Mouse (Mus musculus) v-Abl transformed pro-B cells (cell line): Measurements from ENCODE around the gene Tlnrd1.

ENCODE experiments used
- in situ Hi-C, 2 experiments: fragments of 400-800 bp; cut with MboI; formaldehyde crosslinking; loops; one replicate each; pipeline ENCODE4 v1.15.1; 2025; ENCODE audit not compliant: unreplicated experiment in 2 of 2

The Tlnrd1 gene

GRCm38 (mm10) chr7:83886366-83887129 lies 2.4 kb upstream of the Tlnrd1 start:
- in situ Hi-C loops, result loop anchor here (5.0 to 25.0 kb wide), 10 partner anchors 79 to 1224 kb away; partner anchors contain the start of genes Mex3b (in 1 of the 2) and Zfand6 (in 1 of the 2)

- in situ Hi-C loops, result loop anchor here (5.0 to 25.0 kb wide), 10 partner anchors 79 to 1224 kb away; partner anchors contain the start of genes Mex3b (in 1 of the 2) and Zfand6 (in 1 of the 2)
These were observed 1.7 kb upstream of the Tlnrd1 start for GRCm38 (mm10) chr7:83885835-83886234.

- in situ Hi-C loops, result loop anchor here (5.0 to 25.0 kb wide), 10 partner anchors 78 to 1223 kb away; partner anchors contain the start of genes Mex3b (in 1 of the 2) and Zfand6 (in 1 of the 2)
These were observed 922 bp upstream of the Tlnrd1 start for GRCm38 (mm10) chr7:83884921-83885532.

- in situ Hi-C loops, result loop anchor here (10.0 to 25.0 kb wide), 6 partner anchors 79 to 1221 kb away; partner anchors contain the start of genes Mex3b (in 1 of the 2) and Zfand6 (in 1 of the 2)
These were observed 657 bp downstream of the Tlnrd1 start for GRCm38 (mm10) chr7:83883276-83884020.

- in situ Hi-C loops, result loop anchor here (10.0 to 25.0 kb wide), 6 partner anchors 78 to 1220 kb away; partner anchors contain the start of genes Mex3b (in 1 of the 2) and Zfand6 (in 1 of the 2)
These were observed 1.4 kb downstream of the Tlnrd1 start for GRCm38 (mm10) chr7:83882633-83883275.

GRCm38 (mm10) chr7:83882150-83882632 lies 1.9 kb downstream of the Tlnrd1 start:
- in situ Hi-C loops, result loop anchor here (10.0 to 25.0 kb wide), 6 partner anchors 77 to 1220 kb away; partner anchors contain the start of genes Mex3b (in 1 of the 2) and Zfand6 (in 1 of the 2)

GRCm38 (mm10) chr7:83878676-83879448 lies 5.2 kb downstream of the Tlnrd1 start:
- in situ Hi-C loops, result loop anchor here (25.0 kb wide), 4 partner anchors 808 to 1217 kb away; partner anchors contain the start of genes Mex3b (in 1 of the 2) and Zfand6 (in 1 of the 2)

GRCm38 (mm10) chr7:83877088-83877487 lies 7.0 kb downstream of the Tlnrd1 start:
- in situ Hi-C loops, result loop anchor here (25.0 kb wide), 4 partner anchors 810 to 1215 kb away; partner anchors contain the start of genes Mex3b (in 1 of the 2) and Zfand6 (in 1 of the 2)

GRCm38 (mm10) chr7:83869839-83870543 lies 14.1 kb downstream of the Tlnrd1 start:
- in situ Hi-C loops, result no loop called here

- in situ Hi-C loops, result no loop called here
These were observed 15.9 kb downstream of the Tlnrd1 start for GRCm38 (mm10) chr7:83868200-83868599.

- in situ Hi-C loops, result loop anchor here in 1 of 2 experiments (5.0 kb wide), 1 partner anchor 41 kb away; no protein-coding TSS in a partner anchor
These were observed 20.6 kb downstream of the Tlnrd1 start for GRCm38 (mm10) chr7:83863554-83863953.

- in situ Hi-C loops, result loop anchor here in 1 of 2 experiments (5.0 kb wide), 1 partner anchor 37 kb away; no protein-coding TSS in a partner anchor
These were observed 24.6 kb downstream of the Tlnrd1 start for GRCm38 (mm10) chr7:83859378-83860083.

- in situ Hi-C loops, result no loop called here
These were observed 26.2 kb downstream of the Tlnrd1 start for GRCm38 (mm10) chr7:83857921-83858320.

- in situ Hi-C loops, result no loop called here
These were observed 27.0 kb downstream of the Tlnrd1 start for GRCm38 (mm10) chr7:83857208-83857488.

GRCm38 (mm10) chr7:83856353-83857207 lies 27.5 kb downstream of the Tlnrd1 start:
- in situ Hi-C loops, result no loop called here

GRCm38 (mm10) chr7:83855203-83855602 lies 28.9 kb downstream of the Tlnrd1 start:
- in situ Hi-C loops, result no loop called here
